Mouse (Mus musculus): ENCODE data around the gene Usp36. TPM values are rescaled to one million over a fixed set of nuclear protein-coding genes. Genes with fewer than 3 reads are reported as not detected.

Usp36 gene
- polyA plus RNA-seq (2015; fragmentation: Illumina TruSeq; extraction: RNeasy Lipid Tissue Mini Kit (QIAGEN cat#74804); ENCODE audit: insufficient read depth, low replicate concordance) = 20.9 TPM

GRCm38 (mm10) chr11:118289999-118290889 lies at the start of gene Usp36:
Gene Usp36 (minus strand): TSS chr11:118290244.

GRCm38 (mm10) chr11:118248150-118249011 lies 41.7 kb downstream of the Usp36 start, which contains the start of gene Cyth1:
Gene Cyth1 (minus strand): TSS chr11:118248592.

Other genes with a start within 250 kb of the Usp36 start
- gene Dnah17, start 159.6 kb downstream of the Usp36 start, polyA plus RNA-seq (2015; fragmentation: Illumina TruSeq; extraction: RNeasy Lipid Tissue Mini Kit (QIAGEN cat#74804); ENCODE audit: insufficient read depth, low replicate concordance) = 0.12 TPM
- 188 TPM for gene Cyth1, start 41.7 kb downstream of the Usp36 start, polyA plus RNA-seq (2015; fragmentation: Illumina TruSeq; extraction: RNeasy Lipid Tissue Mini Kit (QIAGEN cat#74804); ENCODE audit: insufficient read depth, low replicate concordance)
- gene Cep295nl, start 52.3 kb upstream of the Usp36 start, polyA plus RNA-seq (2015; fragmentation: Illumina TruSeq; extraction: RNeasy Lipid Tissue Mini Kit (QIAGEN cat#74804); ENCODE audit: insufficient read depth, low replicate concordance) = 0.23 TPM
- 117 TPM for gene Timp2, start 65.5 kb upstream of the Usp36 start, polyA plus RNA-seq (2015; fragmentation: Illumina TruSeq; extraction: RNeasy Lipid Tissue Mini Kit (QIAGEN cat#74804); ENCODE audit: insufficient read depth, low replicate concordance)
- gene Lgals3bp, start 111.8 kb upstream of the Usp36 start, polyA plus RNA-seq (2015; fragmentation: Illumina TruSeq; extraction: RNeasy Lipid Tissue Mini Kit (QIAGEN cat#74804); ENCODE audit: insufficient read depth, low replicate concordance) = 116 TPM
- gene Cant1, start 128.8 kb upstream of the Usp36 start, polyA plus RNA-seq (2015; fragmentation: Illumina TruSeq; extraction: RNeasy Lipid Tissue Mini Kit (QIAGEN cat#74804); ENCODE audit: insufficient read depth, low replicate concordance) = 21.0 TPM
- 10.3 TPM for gene C1qtnf1, start 138.0 kb upstream of the Usp36 start, polyA plus RNA-seq (2015; fragmentation: Illumina TruSeq; extraction: RNeasy Lipid Tissue Mini Kit (QIAGEN cat#74804); ENCODE audit: insufficient read depth, low replicate concordance)
- gene Engase, start 186.6 kb upstream of the Usp36 start, polyA plus RNA-seq (2015; fragmentation: Illumina TruSeq; extraction: RNeasy Lipid Tissue Mini Kit (QIAGEN cat#74804); ENCODE audit: insufficient read depth, low replicate concordance) = 4.4 TPM